Mouse (Mus musculus): ENCODE data around the gene Ppme1.

Ppme1 gene

GRCm38 (mm10) chr7:100371495-100372451, at the start of gene Ppme1, which contains the start of gene C2cd3:
Gene Ppme1 (minus strand): TSS chr7:100372307.
Gene C2cd3 (plus strand): TSS chr7:100372233.
- peak; percentile 100 for DNase-seq

GRCm38 (mm10) chr7:100408684-100409083, 36.6 kb upstream of the Ppme1 start:
- no peak for DNase-seq

DNA sequence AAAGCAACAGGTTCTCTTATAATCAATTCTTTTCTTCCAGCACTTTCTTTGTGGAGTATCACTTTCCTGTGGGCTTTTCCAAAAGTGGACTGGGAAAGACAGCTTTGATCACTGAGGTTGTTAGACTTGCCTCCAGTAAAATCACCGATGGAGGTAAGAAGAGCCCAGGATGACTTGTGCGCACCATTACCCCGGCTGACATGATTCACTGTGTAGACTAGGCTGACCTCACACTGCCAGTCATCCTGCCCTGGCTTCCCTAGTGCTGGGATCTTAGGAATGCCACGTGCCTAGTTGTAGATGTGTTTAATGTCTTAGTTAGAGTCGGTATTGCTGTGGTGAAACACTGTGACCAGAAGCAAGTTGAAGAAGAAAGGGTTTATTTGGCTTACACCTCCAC, 35.6 kb upstream of the Ppme1 start:
- no peak for DNase-seq

GRCm38 (mm10) chr7:100402715-100403114, 30.6 kb upstream of the Ppme1 start:
- no peak for DNase-seq

DNA sequence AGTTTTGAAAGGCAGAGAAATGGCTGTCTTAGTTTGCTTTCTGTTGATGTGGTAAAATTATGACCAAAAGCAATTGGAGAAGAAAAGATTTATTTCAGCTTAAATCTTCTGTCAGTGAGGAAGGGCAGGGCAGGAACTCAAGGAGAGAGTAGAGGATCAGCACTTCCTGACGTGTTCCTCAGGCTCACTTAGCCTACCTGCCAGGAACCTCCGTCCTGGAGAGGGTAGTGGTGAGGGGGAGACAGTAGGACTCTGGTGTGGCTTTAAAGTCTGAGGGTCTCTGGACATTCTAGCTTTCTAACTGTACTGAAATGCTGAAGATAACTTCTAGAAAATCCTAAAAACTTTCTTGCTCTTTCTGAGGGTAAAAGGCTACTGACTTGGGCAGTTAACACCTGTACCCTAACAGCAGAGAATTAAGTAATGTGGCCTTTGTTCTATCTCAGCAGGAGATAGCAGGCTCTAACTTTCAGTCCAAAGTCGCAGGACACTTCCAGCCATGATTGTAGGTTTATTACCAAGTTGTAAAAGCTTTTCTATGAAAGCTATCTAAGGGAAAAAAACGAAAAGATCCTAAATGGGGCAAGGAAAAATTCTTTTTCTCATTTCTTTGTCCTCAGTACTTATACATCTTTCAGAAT, 28.9 kb upstream of the Ppme1 start:
- no peak for DNase-seq

DNA sequence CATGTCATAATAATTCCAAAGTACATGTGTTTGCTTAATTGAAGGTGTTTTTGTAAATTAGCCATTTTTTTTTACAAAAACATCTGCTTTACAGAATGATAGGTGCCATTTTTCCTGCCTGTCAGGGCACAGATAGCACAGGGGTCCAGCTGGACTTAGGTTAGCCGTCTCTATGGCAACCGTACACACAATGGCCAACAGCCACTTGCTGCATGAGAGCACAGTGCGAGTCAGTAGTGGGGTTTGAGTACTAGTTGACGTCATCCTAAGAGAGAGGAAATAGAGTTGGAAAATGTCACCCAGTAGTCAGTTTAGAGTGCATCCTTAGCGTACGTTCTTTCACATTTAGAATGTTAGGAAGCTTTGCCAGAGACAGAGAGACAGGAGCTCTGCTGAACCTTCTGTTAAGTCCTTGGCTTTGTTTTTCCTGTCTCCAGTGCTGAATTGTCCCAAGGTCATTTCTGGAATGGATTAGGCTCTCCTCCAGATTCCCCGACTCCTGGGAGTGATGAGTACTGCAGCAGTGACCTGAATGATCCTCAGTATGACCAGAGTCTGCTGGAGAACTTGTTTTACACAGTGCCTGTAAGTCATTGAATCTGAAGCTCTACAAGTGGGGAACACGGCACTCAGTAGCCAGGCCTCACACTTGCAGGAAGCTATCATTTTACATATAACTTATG, 27.3 kb upstream of the Ppme1 start:
- no peak for DNase-seq

GRCm38 (mm10) chr7:100392265-100392664, 20.2 kb upstream of the Ppme1 start:
- no peak for DNase-seq

DNA sequence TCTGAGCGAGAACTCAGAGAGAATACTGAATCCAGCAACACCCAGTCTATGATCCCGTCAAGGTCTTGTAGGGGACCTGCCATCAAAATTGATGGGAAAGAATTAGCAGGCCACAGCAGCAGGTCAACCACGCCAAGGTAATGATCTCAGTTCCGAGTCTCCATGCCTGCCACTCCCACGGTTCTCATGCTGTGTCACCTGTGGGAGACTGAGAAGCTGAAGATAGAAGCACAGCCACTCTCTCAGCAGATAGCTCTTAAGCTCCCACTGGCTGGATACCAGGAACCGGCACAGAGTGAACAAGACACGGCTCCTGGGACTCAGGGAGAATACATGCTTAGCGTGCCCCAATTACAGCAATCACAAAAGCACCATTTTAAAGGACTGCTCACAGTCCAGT, 18.1 kb upstream of the Ppme1 start:
- DNase-seq = peak; percentile 57

- peak; percentile 57 for DNase-seq
Measured at GRCm38 (mm10) chr7:100388174-100388573, 16.1 kb upstream of the Ppme1 start.

GRCm38 (mm10) chr7:100383207-100383606, 11.1 kb upstream of the Ppme1 start:
- DNase-seq = no peak

DNA sequence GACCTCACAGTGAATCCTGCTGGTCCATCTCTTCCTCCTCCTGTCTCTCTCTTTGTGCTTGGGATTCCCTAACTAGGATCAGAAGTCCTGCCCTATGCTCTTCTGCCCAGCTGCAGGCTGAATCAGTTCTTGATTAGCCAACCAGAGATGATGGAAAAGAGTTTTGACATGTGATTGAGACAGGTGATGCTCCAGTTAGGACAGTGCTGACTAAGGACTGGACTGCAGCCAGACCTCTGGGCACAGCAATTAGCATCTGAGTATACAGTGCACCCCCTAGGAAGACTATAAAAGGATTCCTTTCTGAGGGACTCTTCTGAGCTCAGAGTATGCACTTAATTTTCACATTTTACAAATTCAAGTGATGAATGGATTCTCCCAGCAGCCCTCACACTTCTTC, 9.1 kb upstream of the Ppme1 start:
- DNase-seq = no peak

DNA sequence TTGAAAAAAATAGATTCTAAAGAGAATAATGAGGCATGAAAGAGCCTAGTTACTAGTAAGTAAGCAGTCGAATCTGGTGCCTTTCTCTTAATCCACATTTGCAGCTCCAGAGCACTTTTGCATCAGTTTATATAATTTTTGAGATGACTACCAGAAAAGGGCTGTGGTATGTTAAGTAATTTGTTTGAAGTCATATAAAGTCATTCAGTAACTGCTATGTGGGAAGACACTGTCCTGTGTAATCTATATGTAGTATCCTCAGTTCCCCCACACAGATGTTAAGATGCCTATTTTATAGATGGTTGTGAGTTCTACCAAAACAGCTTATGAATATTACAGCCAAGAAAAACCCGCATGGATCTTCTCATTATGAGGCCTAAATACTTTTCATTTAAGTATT, 6.2 kb upstream of the Ppme1 start:
- DNase-seq = no peak

GRCm38 (mm10) chr7:100372452-100372980, 409 bp upstream of the Ppme1 start:
- DNase-seq = no peak

DNA sequence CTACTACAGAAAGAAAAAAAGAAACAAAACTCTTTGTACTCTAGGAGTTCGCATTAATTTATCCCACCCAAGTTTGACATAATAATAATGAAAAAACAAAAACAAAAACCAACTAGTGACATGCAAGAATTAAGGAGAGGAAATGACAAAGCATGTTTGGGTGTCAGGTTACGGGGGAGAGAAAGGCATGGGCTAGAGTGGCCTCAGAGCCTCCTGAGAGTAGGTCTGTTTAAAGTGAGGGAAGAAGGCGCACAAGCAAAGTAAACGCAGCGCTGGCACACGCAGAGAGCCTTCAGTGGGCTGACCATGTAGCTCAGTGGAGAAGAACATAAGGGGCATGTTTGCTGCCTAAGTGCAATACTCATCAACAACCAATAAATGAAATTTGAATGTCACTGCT, 7.2 kb downstream of the Ppme1 start:
- no peak for DNase-seq

DNA sequence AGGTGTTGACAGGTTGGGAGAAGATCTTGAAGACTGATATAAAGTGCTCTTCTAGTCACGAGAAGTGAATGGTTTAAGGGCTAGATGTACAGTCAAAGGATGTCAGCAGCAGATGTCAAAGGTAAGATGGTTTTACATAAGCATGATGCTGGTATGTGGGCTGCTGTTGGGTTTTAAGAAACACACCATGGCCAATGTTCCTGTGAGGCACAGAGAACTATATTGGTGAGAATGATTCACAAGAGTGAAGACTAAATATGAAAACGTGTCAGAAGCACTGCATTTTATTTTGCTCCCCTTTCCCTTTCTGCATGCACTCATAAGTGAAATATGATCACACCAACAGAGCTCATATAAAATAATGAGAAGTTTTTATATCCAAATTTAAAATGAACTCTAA, 8.9 kb downstream of the Ppme1 start:
- peak; percentile 45 for DNase-seq

DNA sequence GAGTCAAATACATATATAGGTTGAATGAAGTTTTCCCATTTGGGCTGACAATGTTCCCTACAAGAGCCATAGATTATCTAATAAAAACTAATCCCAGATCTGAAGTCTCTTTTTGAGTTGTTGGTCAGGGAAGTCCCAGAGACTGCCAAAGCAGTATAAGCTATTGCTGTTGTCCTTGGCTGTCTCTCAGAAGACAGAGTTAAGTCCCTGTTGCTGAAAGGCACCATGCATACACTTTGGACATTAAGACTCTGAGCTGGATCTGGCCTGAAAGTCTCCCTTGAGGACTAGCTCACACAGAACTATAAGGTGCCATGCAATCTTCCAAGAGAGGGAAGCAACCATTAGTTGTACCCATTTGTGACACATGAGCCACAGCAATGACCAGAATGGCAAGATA, 14.3 kb downstream of the Ppme1 start:
- no peak for DNase-seq

DNA sequence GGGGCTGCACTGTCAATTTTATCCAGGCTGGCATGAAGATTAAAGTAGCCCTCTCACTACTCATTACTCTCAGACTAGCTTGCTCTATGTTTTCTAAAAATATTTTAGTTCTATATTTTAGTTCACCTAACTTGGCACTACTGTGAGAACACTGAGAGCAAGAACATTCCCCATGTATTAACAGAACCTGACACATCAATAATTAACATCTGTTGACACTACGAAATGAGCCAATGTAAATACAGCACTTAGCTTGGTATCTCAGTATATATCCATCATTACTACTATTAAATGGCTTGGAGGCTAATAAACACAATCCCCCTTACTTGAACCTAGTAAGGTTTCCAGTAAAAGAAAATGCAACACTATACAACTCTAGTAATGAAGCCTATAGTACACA, 15.3 kb downstream of the Ppme1 start:
- DNase-seq = no peak

GRCm38 (mm10) chr7:100356324-100356723, 15.8 kb downstream of the Ppme1 start:
- no peak for DNase-seq

- DNase-seq = no peak
Measured at GRCm38 (mm10) chr7:100354984-100355383, 17.1 kb downstream of the Ppme1 start.

DNA sequence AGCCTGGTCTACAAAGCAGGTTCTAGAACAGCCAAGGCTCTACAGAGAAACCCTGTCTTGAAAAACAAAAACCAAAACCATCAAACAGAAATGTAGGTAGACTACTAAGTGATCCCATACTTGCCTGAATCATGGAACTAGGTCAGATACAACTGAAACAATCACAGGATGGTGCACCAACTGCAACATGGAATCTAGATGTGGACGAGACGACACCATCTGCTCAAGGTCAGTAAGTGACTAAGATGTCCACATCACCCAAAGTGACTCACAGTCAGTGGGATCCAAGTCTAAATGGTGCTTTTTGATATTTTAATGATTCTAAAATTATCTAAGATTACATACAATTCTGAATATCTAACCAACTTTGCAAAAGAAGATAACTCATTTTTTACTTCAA, 36.2 kb downstream of the Ppme1 start:
- DNase-seq = no peak

- DNase-seq = no peak
Measured at GRCm38 (mm10) chr7:100331269-100331668, 40.8 kb downstream of the Ppme1 start.

GRCm38 (mm10) chr7:100328636-100329035, 43.5 kb downstream of the Ppme1 start:
- no peak for DNase-seq

DNA sequence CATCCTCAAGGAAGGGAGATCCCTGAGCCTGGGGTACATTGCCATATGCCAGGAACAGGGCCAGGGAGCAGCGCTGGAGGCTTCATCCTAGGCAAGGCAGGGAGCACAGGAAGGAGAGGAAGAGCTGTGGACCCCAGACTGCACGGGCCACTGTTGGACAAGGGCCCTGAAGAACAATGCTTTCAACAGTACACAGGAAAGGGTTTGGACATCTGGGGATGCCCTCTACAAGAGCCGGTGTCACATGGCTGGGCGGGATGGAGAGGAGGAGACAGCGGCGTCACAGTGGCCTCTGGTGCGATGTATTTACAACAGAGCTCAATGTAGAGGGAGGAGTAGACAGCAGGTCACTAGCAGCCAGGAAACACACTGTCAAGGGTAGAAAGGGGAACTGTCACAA, 44.6 kb downstream of the Ppme1 start:
- no peak for DNase-seq

All from right cerebral cortex, adult 18-20 months (tissue).